Mouse (Mus musculus) embryo, embryonic 11 days (tissue): Measurements from ENCODE around the gene Atp1a2.

ENCODE experiments used
- DNase-seq: peaks from one replicate; pipeline ENCODE4 v3.0.0-alpha.2; 2015

Gene Atp1a2

GRCm38 (mm10) chr1:172323801-172324359, 26.0 kb upstream of the Atp1a2 start:
- DNase-seq = no peak

DNA sequence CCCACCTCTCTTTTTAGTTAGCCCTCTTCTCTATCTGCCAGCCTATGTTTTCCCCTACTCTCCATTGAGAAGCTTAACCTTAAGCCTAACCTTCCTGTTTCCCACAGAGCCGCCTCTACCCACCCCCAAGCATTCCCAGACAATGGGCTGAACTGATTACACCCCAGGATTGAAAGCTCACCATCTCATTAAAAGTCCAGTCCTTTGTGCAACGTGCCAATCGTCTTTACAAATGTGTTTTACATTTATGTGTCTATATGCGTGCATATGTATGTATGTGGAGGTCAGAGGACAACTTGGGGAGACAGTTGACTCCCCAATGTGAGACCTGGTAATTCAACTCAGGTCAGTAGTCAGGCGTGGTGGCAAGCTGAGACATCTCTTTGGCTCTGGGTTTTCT, 25.4 kb upstream of the Atp1a2 start:
- DNase-seq = no peak

- no peak for DNase-seq
Observed at GRCm38 (mm10) chr1:172322725-172323124, 24.9 kb upstream of the Atp1a2 start.

- DNase-seq = peak; percentile 52
Observed at GRCm38 (mm10) chr1:172319921-172320411, 22.1 kb upstream of the Atp1a2 start.

GRCm38 (mm10) chr1:172319346-172319745, 21.5 kb upstream of the Atp1a2 start:
- DNase-seq = no peak

- DNase-seq = no peak
Observed at GRCm38 (mm10) chr1:172318424-172319035, 20.7 kb upstream of the Atp1a2 start.

DNA sequence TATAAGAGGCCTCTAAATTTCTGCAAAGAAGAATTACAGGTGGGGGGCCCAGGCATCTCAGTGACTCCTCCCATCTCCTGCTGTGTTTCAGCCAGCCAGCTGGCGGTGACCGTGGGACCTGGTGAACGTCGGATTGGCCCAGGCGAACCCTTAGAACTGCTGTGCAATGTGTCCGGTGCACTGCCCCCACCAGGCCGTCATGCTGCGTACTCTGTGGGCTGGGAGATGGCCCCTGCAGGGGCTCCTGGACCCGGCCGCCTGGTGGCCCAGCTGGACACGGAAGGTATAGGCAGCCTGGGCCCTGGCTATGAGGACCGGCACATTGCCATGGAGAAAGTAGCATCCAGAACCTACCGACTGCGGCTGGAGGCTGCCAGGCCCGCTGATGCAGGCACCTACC, 20.1 kb upstream of the Atp1a2 start:
- no peak for DNase-seq

DNA sequence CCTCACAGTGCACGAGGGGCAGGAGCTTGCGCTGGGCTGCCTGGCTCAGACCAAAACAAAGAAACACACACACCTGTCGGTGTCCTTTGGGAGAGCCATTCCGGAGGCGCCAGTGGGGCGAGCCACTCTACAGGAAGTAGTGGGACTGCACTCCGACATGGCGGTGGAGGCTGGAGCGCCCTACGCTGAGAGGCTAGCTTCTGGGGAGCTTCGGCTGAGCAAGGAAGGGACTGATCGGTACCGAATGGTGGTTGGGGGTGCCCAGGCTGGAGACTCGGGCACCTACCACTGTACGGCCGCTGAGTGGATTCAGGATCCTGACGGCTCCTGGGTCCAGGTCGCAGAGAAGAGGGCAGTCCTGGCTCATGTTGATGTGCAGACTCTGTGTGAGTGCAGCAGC, 19.6 kb upstream of the Atp1a2 start:
- DNase-seq = no peak

- no peak for DNase-seq
Observed at GRCm38 (mm10) chr1:172314911-172315310, 17.0 kb upstream of the Atp1a2 start.

GRCm38 (mm10) chr1:172313613-172314411, 15.9 kb upstream of the Atp1a2 start:
- DNase-seq = no peak

GRCm38 (mm10) chr1:172312768-172313561, 15.1 kb upstream of the Atp1a2 start:
- DNase-seq = no peak

DNA sequence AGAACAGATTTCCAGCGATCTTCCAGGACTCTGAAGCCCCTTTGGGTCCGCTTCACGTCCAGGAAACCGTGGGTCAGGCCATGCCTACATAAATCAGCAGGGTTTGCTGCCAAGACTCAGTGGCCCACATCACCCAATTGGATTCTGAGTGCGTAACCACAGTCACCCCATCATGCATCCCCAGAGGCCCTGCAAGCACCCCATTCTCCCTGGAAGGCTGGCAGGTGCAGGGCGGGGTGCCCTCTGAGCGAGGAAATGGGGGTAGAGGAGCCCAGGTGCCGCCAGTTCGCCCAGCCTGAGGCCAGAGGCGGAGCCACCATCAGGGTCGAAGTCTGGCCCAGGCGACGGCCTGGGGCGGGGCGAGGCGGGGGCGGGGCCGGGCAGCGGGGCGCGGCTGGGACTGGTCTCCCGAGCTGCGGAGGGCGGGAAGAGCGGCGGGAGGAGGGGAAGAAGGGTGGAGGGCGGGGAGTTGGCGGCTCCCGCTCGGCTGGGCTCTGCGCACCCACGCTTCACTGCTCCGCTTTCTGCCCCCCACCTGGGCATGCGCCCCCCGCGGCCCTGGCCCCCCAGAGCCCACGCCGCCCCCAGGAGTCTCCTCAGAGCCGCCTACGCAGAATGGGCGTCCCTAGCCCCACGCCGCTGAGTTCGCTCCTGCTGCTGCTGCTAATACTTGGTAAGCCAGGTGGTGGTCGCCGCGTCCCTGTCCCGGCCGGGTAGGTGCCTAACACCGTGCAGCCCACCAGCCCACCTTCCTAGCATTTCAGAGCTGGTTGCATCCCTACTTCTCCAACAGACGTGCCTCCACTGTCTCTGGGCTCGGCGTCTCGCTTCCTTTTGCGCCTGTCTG, 14.3 kb upstream of the Atp1a2 start:
- DNase-seq = peak; percentile 92

DNA sequence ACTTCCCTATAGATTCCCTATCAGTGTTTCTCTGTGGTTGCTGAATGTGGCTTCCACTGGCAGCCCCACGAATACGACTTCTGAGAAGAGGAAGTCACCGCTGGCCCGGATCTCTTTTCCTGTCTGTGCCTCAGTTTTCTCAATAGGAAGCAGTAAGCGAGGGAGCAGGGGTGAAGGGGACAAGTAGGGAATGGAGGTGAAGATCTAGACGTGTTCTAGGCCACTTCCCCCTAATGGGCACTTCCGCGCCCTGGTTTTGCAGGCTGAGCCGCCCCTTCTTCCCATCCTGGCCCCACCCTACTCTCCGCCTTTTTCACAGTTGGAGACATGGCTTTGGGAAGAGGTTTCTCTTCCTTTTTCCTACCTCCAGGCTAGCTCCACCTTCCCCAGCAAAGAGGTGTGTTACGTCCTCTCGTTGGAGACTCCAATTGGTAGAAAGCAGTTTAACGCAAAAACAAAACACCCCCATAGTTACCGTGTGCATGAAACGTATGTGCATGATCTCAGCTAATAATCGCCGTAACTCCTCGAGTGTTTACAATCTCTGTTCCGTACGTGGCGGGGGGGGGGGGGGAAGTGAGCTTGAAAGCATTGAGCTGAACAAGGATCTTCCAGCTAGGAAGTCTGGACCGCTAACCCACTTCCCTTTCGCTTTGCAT, 13.5 kb upstream of the Atp1a2 start:
- peak; percentile 53 for DNase-seq

DNA sequence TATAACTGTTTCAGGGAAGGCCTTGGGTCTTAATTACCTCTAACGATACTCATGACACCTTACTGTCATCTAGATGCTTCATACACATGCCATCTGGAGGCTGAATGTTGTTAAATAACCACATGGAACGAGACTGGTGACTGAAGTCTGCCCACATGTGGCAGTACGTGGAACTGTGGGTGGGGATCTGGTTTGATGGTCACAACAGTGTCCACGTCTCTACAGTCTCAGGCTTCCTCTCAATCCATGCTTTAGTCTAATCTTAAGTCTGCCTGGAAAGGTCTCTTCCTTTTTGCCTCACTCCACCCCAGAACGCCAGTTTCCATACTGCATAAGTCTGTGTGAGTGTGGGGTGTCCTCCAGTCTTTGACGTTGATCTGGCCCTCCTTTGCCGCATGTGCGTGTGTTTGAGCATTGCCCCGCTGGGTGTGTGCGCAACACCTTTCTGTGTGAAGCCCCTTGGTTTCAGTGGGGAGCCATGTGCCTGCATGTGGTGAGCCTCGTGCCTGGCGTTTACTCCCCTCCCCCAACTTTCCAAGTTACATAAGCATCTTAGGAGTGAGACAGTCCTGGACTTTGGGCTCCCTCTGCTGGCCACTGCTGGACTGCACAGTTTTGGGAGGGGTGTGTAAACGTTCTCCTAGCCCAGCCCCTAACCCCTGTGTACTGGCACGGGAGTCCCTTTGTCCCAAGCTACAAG, 12.0 kb upstream of the Atp1a2 start:
- DNase-seq = peak; percentile 96

DNA sequence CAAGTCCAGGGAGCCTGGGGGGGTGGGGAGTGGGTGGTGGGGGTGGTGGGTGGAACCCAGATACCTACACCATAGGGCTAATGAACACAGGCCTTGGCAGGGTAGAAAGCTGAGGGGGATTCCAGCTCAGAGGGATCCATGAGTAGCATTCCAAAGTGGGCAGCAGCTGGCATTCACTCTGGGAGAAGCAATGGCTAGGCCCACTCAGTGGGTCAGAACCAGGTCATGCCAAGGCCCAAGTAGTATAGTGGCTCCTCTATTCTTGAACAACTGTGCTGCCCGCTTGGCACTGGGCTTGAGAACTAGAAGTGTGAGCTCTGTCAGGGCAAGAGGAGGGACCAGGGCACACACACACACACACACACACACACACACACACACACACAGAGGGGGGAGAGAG, 10.5 kb upstream of the Atp1a2 start:
- no peak for DNase-seq

- DNase-seq = no peak
Observed at GRCm38 (mm10) chr1:172307936-172308335, 10.1 kb upstream of the Atp1a2 start.

DNA sequence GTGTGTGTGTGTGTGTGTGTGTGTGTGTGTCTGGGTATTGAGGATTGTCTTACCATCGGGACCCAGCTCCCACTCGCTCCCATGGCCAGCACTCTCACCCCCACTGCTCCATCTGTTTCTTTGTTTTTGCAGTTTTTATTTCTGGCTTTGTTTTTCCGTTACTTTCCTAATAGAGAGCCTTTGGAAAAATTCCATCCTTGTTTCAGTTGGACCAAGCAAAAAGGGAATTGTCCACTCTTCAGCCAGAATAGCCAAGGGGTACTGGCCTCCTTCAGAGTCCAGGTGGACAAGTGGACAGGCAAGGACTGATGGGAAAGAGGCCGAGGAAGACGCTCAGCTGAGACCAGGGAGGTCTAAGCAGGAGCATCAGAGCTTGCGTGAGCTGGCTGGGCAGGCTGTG, 9.0 kb upstream of the Atp1a2 start:
- DNase-seq = no peak

DNA sequence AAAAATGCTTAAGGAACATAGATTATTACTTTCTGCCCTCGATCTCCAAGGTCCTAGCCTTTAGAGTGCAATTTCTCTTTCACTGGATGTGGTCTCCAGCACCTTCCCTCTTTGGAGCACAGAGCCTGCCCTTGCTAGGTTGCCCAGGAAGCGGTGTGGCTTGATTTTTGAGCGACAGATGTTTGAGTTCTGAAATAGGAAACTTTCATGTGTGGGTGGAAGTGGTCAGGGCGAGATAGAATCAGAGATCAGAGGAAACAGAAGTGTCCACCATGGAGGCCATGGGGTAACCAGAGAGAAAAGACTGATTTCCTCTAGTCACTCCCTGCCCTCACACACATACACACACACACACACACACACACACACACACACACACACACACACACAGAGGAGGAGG, 8.3 kb upstream of the Atp1a2 start:
- no peak for DNase-seq

DNA sequence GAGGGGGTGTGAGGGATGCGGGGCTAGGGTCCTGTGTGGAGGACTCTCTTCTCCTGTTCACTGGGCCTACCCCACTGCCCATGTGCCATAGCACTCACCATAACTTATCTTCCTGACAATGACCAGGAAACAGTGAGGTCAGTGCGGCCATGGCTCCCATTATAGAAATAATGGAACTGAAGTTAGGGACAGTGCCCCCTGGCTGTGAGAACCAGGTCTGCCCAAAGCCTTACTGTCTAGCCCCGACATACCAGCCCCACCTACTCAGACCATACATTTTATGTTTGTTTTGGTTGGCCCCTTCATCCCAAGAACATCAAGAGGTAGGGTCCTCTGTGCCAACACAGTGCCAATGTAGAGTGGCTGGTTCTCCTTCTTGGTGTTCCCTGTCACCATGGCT, 7.8 kb upstream of the Atp1a2 start:
- DNase-seq = no peak

DNA sequence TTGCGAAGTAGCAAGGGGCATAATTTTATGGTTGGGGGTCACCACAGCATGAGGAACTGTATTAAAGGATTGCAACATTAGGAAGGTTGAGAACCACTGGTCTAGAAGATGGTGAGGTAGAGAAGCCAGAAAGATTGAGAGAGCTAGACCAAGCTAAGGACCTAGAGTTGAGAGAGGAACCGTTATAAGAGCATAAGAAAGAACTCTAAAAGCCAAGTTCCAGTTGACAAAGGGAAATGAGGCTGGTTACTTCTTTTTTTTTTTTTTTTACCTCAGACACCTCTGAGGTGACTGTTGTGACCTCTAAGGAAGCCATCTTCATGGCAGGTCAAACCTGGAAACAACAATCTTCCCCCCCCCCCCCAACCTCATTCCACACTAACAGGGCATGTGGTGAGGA, 7.3 kb upstream of the Atp1a2 start:
- no peak for DNase-seq

DNA sequence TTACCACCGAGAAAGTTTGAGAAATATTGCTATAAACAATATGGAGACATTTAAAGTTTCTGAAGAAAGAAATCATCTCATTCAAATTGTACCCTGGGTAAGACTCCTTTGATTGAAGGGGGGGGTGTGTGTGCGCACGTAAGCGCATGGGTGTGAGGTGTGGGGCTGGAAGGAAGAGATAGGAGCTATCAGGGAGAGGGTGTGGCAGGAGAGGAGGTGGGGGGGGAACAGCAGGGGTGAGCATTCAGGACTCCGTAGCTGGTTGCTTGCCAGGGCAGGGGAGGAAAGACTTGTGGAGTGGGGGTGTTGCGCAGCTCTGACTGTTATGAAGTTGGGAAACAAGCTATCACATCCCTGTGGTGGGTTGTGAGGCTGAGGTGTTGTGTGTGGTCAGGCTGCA, 6.6 kb upstream of the Atp1a2 start:
- DNase-seq = no peak
